ENCODE assay signal across 8 mouse cellular contexts in the genomic region with DNA sequence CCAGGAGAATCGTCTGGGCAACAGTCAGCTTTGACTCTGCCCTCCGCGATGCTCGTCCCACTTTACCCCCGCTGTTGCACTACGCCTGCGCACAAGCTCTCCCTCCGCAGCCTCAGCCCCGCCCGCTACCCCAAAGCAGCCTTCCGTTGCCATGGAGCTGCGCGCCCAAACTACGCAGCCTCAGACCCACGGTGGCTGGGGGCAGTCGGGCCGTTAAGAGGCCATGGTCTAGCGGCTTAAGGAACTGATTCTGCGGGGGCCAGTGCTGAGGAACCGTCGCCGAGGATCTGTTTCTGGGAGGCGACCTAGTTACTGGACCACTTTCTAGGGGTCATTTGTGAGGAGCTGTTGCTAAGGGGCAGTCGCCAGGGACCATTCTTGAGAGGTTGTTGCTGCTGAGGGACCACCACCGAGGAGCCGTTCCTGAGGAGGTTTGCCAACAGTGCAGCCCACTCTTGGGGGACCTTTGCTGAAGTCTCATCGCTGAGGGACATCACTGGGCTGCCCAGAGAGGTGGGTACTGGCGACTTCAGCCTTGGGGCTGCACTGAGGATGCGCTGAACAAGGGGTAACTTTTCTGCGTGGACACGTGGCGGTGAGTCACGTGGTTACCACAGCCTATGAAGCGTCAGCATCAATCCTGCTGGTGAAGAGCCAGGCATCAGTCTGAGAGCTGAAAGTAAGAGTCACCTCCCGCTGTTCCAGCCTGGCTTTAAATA. TPM values are rescaled to one million over a fixed set of nuclear protein-coding genes. Genes with fewer than 3 reads are reported as not detected.
A peak's percentile ranks its signal among the peaks of the same experiment; 100 is the strongest.
DNase-seq lines count a peak whose midpoint lies in the region; ATAC-seq and TF ChIP-seq lines count a peak whose summit lies in the region.

Cfap74 (plus strand) TSS at position 133 of the 719 bp plus-strand sequence.

- no peaks in the 10 kb centered on the region for H3K4me1 ChIP-seq in forebrain, postnatal 0 days (ENCODE audit: insufficient read depth)
- no peaks in the 10 kb centered on the region for H3K4me1 ChIP-seq in liver, postnatal 0 days (ENCODE audit: insufficient read depth)

- no peak for TF ChIP-seq EP300 in liver, postnatal 0 days (IDR thresholded peaks at IDR 0.05; ENCODE audit: low read depth)

- no peaks in the 10 kb centered on the region for H3K36me3 ChIP-seq in forebrain, postnatal 0 days (ENCODE audit: insufficient read depth)
- no peaks in the 10 kb centered on the region for H3K36me3 ChIP-seq in liver, postnatal 0 days (replicated peaks; ENCODE audit: insufficient read depth, low read length)

- H3K4me2 ChIP-seq in forebrain, postnatal 0 days (ENCODE audit: low read depth), result peak within 1 kb of the TSS; percentile 91
- H3K4me2 ChIP-seq in liver, postnatal 0 days (ENCODE audit: low read depth, low read length), result peak within 1 kb of the TSS; percentile 48

- no peaks in the 10 kb centered on the region for H3K9me3 ChIP-seq in forebrain, postnatal 0 days (ENCODE audit: low read length)
- H3K9me3 ChIP-seq in liver, postnatal 0 days (ENCODE audit: low read length), result no peaks in the 10 kb centered on the region

- ATAC-seq in forebrain, postnatal 0 days, result peak; percentile 98
- ATAC-seq in liver, postnatal 0 days, result peak; percentile 56

- H3K9ac ChIP-seq in forebrain, postnatal 0 days, result peak within 1 kb of the TSS; percentile 51
- no peak within 1 kb of the TSS for H3K9ac ChIP-seq in liver, postnatal 0 days (replicated peaks)

- H3K4me3 ChIP-seq in forebrain, postnatal 0 days (ENCODE audit: low read depth, low read length), result peak within 1 kb of the TSS; percentile 61
- H3K4me3 ChIP-seq in liver, postnatal 0 days (ENCODE audit: low read depth, low read length), result no peak within 1 kb of the TSS; the same call in 1 of the 2 replicates

- DNase-seq in ES-CJ7 (ENCODE audit: low read depth, low spot score), result peak; percentile 94
- peak; percentile 87 to 93 for DNase-seq in cerebellum, adult 18-20 months
- DNase-seq in forebrain, postnatal 0 days, result peak; percentile 92
- DNase-seq in heart, postnatal 36 days, result peak; percentile 71 to 73
- peak; percentile 85 to 89 for DNase-seq in layer of hippocampus, adult 18-20 months (ENCODE audit: low spot score in 2 of 2)
- DNase-seq in liver, postnatal 0 days, result peak; percentile 42
- peak; percentile 70 for DNase-seq in ovary, adult 18-20 months (ENCODE audit: low spot score)
- peak; percentile 91 for DNase-seq in thymus, postnatal 25 days

- intact Hi-C loops in heart, postnatal 36 days (cut with DNase I), result loop anchor here (5.0 kb wide), 1 partner anchor 87 kb away; no protein-coding TSS in a partner anchor

- 1% methylated on average over 35 of the region's 35 CpGs for WGBS in forebrain, postnatal 0 days
- 1% methylated on average over 35 of the region's 35 CpGs for WGBS in liver, postnatal 0 days (ENCODE audit: insufficient replicate concordance)

- no peaks in the 10 kb centered on the region for H3K27me3 ChIP-seq in forebrain, postnatal 0 days (ENCODE audit: insufficient read depth, low read length)
- peaks cover 14% of the 10 kb centered on the region for H3K27me3 ChIP-seq in liver, postnatal 0 days (ENCODE audit: insufficient read depth, low read length)

- TF ChIP-seq CTCF in forebrain, postnatal 0 days (IDR thresholded peaks at IDR 0.05; ENCODE audit: low read depth), result no peak
- TF ChIP-seq CTCF in liver, postnatal 0 days (IDR thresholded peaks at IDR 0.05; ENCODE audit: low read depth), result no peak

- peak within 1 kb of the TSS; percentile 50; the same call in 1 of the 2 replicates for H3K27ac ChIP-seq in forebrain, postnatal 0 days (ENCODE audit: low read depth, low read length)
- no peak within 1 kb of the TSS for H3K27ac ChIP-seq in liver, postnatal 0 days (ENCODE audit: low read depth)

RNA-seq across cellular contexts. Expression of gene Cfap74, which starts in this region (rescaled TPM):
- total RNA-seq in forebrain, postnatal 0 days (2014; rRNA removed), result 7.2 and 10.8 TPM in 2 replicates
- polyA plus RNA-seq in forebrain, postnatal 0 days (2015; fragmentation: Nextera tagmentation; extraction: Ambion mirVana), result 5.1 and 6.6 TPM in 2 replicates
- total RNA-seq in heart, postnatal 36 days (2021), result under 1 TPM; 0.19 to 0.22 TPM
- 10 to 100 TPM; 10.5 to 11.1 TPM for total RNA-seq in layer of hippocampus, adult 18-20 months (2021)
- polyA plus RNA-seq in liver, postnatal 0 days (2015; fragmentation: Nextera tagmentation; extraction: Ambion mirVana), result 0.07 TPM in 1 of 2 replicates, not detected in the other

Comparison
In these comparisons a context has a peak if more than half of its experiments do, and no peak if none do; other contexts are left out.
1. Peak in DNase-seq in heart, postnatal 36 days; RNA of the gene not detected or under 1 TPM.
2. Peak in DNase-seq, ATAC-seq and H3K4me2 ChIP-seq in liver, postnatal 0 days; RNA of the gene not detected or under 1 TPM.
3. DNase-seq: peak in every context shown above with its lines; median percentile 94 in ES-CJ7; 92 in forebrain, postnatal 0 days; 91 in thymus, postnatal 25 days; 90 in cerebellum, adult 18-20 months; 87 in layer of hippocampus, adult 18-20 months; 72 in heart, postnatal 36 days; 70 in ovary, adult 18-20 months; 42 in liver, postnatal 0 days.